Mouse (Mus musculus) left cerebral cortex, postnatal 14 days (tissue): Measurements from ENCODE around the gene Map2k3. TPM values are rescaled to one million over a fixed set of nuclear protein-coding genes. Genes with fewer than 3 reads are reported as not detected.

ENCODE experiments used
- DNase-seq, 2 experiments: peaks; one replicate each; pipeline ENCODE4 v3.0.0; 2021 to 2022; ENCODE audit warnings: low spot score in 2 of 2, mixed read lengths in 1 of 2
- intact Hi-C: fragments of 180-260 bp; cut with DNase I; formaldehyde crosslinking; loops from one replicate; pipeline ENCODE4 v1.15.1; 2025
- total RNA-seq, 2 experiments: library from RNA; stranded (reverse); gene quantifications; 2 replicates each; pipeline ENCODE4 v1.2.3; 2021

The Map2k3 gene
- total RNA-seq, 2 experiments from 2014 or later = 12.1 to 14.7 TPM

DNA sequence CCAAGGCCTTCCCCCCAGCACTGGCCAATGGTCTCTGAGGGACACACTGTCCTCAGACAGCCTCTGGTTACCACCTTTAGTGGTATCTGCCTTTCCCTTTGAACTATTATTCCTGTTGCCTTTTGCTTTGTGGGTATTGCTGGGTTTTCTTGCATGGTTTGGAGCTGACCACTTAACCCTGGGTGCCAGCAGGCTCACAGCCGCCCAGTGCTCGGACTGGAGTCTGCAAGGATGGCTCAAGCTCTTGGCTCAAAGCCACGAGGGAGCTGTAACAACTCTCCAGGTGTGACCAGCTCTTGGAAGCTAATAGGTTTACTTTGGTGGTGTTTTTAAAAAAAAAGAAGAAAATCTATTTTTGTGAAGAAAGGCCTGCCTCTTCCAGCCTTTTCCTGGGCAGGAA lies 20.5 kb downstream of the Map2k3 start:
- no peak for DNase-seq
- intact Hi-C loops = loop anchor here (5.0 kb wide), 1 partner anchor 90 kb away; no protein-coding TSS in a partner anchor

DNA sequence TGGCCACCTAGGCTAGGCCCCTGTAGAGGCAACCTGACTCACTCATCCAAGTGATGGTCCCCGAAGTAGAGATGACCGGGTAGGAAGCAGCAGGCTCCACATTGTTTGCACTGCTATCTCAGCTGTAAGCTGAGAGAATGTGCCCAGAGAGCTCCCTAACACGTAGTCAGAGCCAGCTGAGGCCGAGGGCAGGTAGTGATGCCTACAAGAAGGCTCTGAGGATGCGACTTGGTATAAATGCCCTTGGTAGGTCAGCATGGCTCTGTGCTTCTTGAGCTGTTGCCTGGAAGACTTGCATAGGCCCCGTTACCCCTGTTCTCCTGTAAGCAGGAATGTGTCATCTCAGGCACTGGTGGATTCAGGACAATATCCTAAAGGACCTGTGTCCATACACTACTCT lies 21.2 kb downstream of the Map2k3 start:
- intact Hi-C loops = loop anchor here (5.0 kb wide), 1 partner anchor 89 kb away; no protein-coding TSS in a partner anchor

DNA sequence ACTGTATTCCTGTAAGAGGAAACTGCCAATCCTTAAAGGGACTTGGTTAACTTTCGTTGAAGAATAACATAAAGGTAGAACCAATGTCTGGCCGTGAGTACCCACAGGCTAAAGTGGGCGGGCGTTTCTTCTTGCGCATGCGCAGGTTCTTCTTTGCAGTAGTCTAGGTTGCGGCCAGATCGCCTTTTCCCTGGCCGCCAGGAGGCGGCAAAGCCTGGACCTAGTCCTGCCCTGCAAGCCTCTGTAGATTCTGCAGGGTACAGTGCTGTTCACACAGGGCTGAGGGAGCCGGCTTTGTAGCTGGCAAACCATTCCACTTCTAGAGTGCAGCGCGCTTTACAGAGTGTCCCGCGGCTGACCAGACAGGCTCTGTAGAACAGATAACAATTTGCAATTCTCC lies 22.0 kb downstream of the Map2k3 start:
- intact Hi-C loops = loop anchor here (1.0 to 5.0 kb wide), 2 partner anchors 88 to 137 kb away; no protein-coding TSS in a partner anchor
- peak; percentile 89 to 93 for DNase-seq

More for the DNA sequence above, 21.2 kb downstream of the Map2k3 start:
- no peak for DNase-seq

DNA sequence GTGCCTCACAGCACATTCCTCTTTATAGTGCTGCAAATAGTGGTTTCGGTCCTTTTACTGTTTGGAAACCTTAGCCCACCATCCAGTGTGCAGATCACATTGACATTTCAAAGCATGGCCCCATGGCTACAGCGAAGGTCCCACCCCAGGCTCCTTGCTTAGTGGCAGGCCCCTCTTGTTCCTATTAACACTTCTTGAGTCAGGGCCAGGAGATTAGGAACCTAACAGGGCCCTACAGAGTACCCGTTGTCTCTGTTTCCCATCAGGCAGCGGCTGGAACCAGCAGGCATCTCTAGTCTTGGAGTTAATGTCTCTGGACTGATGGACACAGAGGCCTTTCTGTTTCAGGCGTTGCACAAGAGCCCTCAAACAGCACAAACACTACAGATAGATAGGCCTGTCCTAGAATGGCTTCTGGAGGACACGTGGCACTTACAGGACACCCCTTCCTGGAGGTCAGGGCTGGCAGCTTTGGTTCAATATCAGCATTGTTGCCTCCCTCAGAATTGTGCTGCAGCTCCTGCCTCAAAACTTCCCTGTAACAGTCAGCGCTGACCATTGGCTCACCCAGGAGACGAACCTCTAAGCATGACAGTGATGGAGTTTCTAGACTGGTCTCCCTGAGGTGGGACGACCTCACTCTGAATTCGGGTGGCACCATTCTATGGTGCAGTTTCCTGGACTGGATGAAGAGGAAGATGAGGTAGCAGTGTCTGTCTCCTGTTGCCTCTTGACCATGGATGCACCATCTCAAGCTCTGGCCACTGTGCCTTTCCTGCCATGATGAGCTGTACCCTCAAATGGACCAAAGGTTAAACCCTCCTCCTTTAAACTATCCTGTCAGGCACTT lies 22.6 kb downstream of the Map2k3 start:
- no peak for DNase-seq
- intact Hi-C loops = loop anchor here (1.0 to 5.0 kb wide), 2 partner anchors 88 to 137 kb away; no protein-coding TSS in a partner anchor

DNA sequence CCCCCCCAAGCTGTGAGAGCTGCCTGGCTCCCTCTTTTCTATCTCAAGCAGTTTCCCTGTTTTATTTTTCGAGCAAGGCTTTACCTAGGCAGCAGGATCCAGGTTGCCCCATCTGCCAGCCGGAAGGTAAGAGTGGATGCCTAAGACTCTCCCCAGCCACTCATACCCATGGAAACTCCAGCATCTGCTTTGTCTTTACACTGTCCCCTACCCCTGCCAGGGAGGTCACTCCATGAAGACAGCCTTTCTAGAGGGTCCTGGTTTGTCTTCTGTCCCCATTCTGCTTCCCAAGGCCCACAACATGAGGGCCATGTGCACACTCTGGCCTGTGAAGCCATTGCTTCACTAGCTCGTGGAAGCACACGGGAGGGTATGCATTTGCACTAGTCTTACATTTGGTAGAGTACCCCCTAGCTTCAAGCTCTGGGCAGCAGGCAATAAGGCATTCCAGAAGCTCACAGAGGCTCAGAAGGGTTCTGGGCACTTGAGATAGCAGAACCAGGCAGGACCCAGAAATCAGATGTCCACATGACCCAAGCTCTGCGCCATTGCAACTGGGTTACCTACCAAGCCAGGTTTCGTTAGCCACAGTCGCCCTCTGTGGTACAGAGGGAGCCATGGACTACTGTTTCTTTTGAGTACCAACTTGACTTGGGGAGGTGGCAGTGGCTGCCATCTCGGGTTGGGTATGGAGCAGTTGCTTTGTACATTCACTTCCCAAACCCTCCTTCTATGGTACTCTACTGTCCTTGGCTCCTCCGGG lies 24.0 kb downstream of the Map2k3 start:
- DNase-seq = no peak
- intact Hi-C loops = no loop called here

DNA sequence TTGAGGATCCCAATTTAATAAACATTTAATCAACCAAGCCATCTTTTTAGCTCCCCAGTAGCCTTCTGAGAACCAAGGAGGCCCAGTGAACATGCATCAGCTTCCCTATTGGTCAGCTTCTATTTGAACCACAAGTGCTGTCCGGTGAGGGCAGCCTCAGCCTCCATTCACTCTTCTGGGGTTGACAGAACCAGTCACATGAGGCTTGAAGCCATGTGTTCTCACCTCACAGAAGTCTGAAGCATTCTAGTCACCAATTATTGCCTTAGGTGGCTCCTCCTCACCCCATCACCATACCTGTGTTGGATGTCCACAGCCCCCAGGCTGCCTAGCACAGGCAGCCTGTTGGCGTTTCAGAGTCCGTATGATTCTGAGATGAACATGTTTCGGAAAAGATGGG lies 27.1 kb downstream of the Map2k3 start:
- intact Hi-C loops = no loop called here
- no peak for DNase-seq

DNA sequence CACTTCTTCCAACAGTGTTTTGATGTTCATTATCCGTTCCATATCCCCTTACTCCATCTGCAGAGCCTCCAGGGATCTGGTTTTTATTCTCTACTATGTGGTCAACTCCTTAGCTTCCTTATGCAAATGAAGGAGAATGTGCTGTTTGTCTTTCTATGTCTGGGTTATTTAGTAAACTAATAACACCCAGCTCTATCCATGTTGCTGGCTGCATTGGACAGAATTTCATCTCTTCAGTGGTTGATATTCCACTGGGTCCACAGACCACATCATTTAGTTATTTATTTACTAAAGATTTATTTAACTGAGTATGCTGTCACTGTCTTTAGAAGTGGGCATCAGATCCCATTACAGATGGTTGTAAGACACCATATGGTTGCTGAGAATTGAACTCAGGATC lies 29.3 kb downstream of the Map2k3 start:
- intact Hi-C loops = no loop called here
- DNase-seq = no peak

DNA sequence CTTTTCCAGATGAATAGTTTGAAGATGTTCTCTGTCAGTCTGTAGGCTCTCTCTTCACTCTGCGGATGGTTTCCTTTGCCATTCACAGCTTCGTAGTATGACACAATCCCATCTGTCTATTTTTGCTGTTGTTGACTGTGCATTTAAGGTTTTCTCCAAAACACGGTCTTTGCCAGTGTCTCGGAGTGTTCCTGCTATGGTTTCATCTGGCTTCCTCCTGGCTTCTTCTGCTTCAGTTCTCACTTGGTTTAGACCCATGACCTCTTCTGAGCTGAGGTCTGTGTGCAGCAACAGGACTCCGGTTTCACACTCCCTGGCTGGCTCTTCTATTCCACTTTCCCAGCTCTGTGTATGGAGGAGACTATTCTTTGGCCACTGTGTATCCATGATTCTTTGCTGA lies 30.9 kb downstream of the Map2k3 start:
- no peak for DNase-seq
- intact Hi-C loops = no loop called here

DNA sequence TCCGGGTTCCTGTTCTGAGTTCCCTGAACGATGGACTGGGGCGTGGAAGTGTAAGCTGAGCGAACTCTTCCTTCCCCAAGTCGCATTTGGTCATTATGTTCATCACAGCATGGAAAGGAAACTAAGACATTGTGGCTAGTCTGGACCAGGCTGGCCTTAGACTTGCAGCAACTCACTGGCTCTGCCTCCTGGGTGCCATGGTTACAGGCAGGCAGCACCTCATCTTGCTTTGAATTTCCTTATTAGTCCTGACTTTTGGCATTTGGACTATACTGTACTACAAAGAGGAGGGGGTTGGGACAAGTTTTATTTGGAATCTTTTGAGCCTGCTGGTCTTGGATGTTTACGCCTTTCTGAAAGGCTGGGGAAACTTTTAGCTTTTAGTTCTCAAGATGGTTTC lies 35.1 kb downstream of the Map2k3 start:
- no peak for DNase-seq
- intact Hi-C loops = no loop called here

DNA sequence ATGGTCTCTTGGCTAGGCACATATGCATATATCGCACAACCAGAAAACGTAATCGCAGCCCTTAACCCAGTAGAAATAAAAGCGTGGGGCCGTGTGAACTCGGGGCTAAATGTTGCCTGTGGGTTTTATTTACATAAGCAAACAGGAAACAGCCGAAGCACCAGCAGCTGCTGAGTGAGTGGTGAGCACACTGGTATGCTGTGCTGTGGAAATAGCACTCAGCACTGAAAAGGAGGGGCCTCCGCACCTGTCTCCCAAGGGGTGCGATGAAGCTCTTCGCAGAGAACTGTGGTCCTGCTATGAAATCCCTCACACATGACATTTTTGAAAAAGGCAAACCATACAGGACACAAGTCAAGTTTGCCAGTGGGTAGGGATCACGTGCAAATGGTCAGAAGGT lies 43.3 kb downstream of the Map2k3 start:
- no peak for DNase-seq

DNA sequence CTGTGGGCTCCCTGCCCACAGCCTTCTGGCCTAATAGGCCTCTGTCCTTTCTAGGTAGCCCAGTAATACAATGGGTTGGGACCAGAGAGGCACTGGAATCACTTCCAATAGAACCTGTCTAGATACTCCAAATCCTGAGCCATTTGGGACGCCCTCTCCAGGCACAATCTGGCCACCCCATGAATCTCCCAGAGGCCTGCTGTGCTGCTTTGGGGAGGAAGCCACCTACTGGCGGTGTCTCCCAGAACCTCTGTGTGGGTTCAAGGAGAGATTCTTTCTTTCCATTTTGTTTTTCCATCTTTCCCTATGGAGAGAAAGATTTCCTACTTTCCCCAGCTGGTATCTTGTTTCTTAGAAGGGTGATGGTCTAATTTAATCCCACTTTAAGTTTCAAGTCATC lies 44.4 kb downstream of the Map2k3 start:
- intact Hi-C loops = no loop called here
- DNase-seq = no peak

More for the DNA sequence above, 43.3 kb downstream of the Map2k3 start:
- intact Hi-C loops = no loop called here

DNA sequence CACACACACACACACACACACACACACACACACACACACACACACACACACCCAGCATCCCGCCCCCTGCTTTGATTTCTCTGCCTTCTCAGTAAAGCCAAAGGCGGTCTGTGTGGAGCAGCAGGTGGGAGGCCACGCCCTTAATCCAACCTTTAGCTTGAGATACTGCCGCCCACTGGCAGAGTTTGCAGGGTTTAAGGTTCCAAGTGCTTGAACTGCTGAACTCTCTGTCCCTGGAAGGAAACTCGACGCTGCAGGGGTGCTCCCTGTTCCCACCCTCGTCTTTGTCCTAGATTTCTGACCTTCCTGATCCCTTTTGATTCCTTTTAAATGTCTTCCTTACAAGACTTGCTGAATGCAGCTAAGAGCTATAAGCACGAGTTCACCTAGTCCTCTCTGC lies 44.9 kb downstream of the Map2k3 start:
- DNase-seq = no peak
- intact Hi-C loops = no loop called here

DNA sequence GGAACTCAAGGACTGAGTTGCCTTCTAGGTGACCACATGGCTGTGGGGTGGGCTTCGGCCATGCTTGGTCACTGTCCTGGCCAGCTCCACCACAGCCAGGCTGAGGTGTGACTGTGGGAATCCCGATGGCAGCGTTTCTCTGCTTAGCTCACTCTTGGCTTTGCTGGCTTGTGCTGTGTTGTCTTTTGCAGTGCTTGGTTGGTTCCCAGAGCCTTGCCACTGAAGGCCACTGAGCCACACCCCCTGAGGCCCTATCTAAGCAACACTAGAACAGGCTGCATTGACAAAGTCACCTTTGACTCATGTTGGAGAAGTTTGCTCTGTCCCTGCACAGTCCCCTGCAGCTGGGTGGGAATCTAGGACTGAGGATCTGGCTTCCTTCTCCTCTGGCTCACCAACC lies 45.3 kb downstream of the Map2k3 start:
- no peak for DNase-seq
- intact Hi-C loops = no loop called here

DNA sequence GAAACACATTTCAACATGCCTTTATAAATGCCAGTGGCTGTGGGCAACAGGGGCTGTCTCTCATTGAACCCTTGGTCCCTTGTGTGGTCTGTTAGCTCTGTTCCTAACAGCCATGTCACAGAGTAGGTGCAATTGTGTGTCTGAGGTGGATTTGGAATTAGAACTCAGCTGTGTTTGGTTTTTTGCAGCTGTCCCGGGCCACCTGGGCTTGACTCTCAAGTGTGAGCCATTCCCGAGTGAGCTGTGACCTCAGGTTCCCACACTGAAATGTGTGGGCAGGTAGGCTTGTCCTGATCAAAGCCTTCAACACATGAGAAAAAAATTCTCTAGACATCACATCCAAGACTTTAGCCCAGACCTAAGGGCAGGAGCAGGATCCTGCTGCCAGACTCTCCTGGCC lies 46.8 kb downstream of the Map2k3 start:
- intact Hi-C loops = no loop called here
- no peak for DNase-seq

DNA sequence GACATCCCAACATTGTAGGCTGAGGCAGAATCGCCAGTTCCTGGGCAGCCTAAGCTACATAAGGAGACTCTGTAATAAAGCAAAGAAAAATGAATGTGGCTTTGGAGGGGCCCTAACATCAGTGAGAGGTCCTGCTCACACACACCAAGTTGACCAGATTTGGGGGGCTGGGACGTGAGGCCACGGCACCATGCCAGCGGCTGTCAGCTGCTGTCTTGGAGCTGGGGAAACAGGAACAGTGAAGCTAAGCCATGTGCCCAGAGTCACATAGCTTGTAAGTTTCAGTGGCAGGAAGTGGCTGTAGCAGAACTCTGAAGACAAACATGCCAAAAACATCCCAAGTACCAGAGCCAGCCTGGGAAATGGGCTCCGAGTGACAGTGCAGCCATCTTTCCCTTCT lies 48.0 kb downstream of the Map2k3 start:
- DNase-seq = no peak
- intact Hi-C loops = no loop called here

DNA sequence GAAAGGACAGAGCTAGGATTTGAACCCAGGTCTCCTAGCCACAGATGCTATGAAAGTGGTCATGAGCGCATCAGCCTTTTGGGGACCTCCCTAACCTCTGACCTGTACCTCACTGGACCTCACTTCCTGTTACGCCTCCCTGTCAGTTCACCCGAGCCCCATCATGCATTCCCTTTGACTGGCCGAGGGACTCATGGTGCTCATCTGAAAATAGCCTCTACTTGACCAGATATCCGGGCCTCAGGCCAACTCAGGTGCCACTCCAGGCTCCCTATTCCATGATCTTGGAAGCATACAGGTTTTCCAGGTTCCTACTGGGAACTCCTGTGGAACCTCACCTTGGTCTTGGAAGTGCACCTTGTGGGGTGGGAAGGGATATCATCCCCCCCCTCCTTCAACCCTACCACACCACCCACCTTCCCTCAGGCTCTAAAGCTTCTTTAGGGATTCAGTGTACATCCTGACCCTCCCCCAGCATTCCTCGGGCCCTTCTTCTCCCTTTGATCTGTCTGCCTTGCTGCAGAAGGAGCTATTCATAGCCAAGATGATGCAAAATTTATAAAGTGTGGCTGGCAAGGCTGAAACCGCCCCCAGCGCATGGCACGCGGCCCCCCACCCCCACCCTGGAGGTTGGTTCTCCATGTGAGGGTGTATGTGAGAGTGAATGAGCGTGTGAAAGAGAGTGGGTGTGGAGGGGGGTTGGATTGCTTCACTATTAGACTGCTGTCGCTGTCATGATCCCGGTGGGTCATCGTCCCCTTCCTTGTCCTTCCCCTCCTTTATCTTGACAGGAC lies 50.1 kb downstream of the Map2k3 start:
- peak; percentile 21 to 42 for DNase-seq
- intact Hi-C loops = no loop called here

DNA sequence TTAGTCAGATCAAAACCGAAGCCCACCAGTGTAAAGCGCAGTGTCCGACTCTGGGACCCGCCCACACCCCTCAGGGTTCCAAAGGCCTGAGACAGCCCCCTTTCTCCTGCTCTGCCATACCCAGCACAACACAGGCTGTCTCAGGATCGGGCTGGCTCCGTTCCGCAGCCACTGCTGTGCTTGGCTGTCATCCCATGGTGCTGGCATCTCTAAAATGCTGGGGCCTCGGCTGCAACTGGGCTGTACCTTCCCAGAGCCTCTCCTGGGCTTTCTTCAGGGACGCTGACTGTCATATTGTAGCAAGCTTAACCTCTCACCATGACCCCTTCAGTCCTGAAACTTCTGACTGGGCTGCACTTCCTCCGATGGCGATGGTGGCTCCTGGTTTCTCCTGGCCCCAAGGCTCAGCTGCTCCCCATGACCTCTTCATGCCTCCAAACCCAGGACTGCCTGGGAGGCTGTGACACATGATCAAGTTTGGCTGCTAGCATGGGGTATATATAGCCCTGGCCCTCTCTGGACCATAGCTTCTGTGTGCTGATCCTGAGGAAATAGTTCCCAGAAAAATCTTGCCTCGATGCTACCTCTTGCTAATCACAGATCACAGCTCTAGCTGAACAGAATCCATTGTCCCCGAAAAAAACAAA lies 53.2 kb downstream of the Map2k3 start:
- DNase-seq = peak in 1 of 2 experiments; percentile 57
- intact Hi-C loops = no loop called here

DNA sequence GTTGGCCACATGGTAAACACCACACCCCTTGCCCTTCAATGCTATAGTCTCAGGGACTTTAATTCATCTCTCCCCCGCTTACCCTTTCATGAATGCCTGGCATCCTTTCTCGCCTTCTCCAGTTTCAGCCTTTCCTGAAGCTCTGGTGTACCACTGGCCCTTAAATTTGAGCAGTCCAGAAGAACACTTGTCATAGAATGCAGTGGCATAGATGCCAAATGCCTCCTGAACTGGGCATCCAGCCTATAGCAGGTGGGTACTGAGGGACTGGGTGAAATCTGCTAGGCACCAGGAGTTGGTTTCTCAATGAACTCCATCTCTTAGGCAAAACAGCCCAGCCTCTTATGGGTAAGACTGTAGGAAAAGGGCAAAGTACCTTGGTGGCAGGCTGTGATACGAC lies 58.6 kb downstream of the Map2k3 start:
- intact Hi-C loops = no loop called here
- DNase-seq = no peak
